Mouse (Mus musculus): ENCODE data around the gene Stra8. TPM values are rescaled to one million over a fixed set of nuclear protein-coding genes. Genes with fewer than 3 reads are reported as not detected.
A peak's percentile ranks its signal among the peaks of the same experiment; 100 is the strongest.

The Stra8 gene
- polyA plus RNA-seq, 1 experiment from 2014 or later: not detected

GRCm38 (mm10) chr6:34907121-34907614 lies 12.8 kb upstream of the Stra8 start:
- Histone ChIP-seq H3K27me3 (ENCODE audit: control insufficient read depth, insufficient read depth, low read depth, low read length) (no peaks in the 10 kb centered on the region), H3K9me3 (replicated peaks; ENCODE audit: control insufficient read depth, low read length) (no peaks in the 10 kb centered on the region), H3K9ac (ENCODE audit: low read depth, low read length) (peak overlapping the region; percentile 62), H3K4me2 (ENCODE audit: low read depth, low read length) (peak overlapping the region; percentile 83), H3K36me3 (ENCODE audit: control insufficient read depth, insufficient read depth) (peaks cover 15% of the 10 kb centered on the region), H3K27ac (ENCODE audit: low read length) (peak overlapping the region; percentile 97), H3K4me3 (ENCODE audit: low read depth, low read length) (peak overlapping the region; percentile 29), H3K4me1 (ENCODE audit: control insufficient read depth, low read depth, low read length) (peaks cover 53% of the 10 kb centered on the region)
- 19% methylated on average over 2 of the region's 2 CpGs for WGBS (ENCODE audit: insufficient replicate concordance)
- ATAC-seq (ENCODE audit: low read depth): peak; percentile 80

- Histone ChIP-seq H3K4me3 (ENCODE audit: low read depth, low read length) (peak overlapping the region; percentile 29), H3K27me3 (ENCODE audit: control insufficient read depth, insufficient read depth, low read depth, low read length) (no peaks in the 10 kb centered on the region), H3K4me1 (ENCODE audit: control insufficient read depth, low read depth, low read length) (peaks cover 55% of the 10 kb centered on the region), H3K27ac (ENCODE audit: low read length) (peak overlapping the region; percentile 97), H3K9ac (ENCODE audit: low read depth, low read length) (peak overlapping the region; percentile 62), H3K36me3 (ENCODE audit: control insufficient read depth, insufficient read depth) (peaks cover 15% of the 10 kb centered on the region), H3K9me3 (replicated peaks; ENCODE audit: control insufficient read depth, low read length) (no peaks in the 10 kb centered on the region), H3K4me2 (ENCODE audit: low read depth, low read length) (peak overlapping the region; percentile 83)
- 66% methylated on average over 18 of the region's 18 CpGs for WGBS (ENCODE audit: insufficient replicate concordance)
- ATAC-seq (ENCODE audit: low read depth): 0 out of 2 replicates have a peak, but pooled peaks have one; percentile 13
Measured at GRCm38 (mm10) chr6:34907696-34908260, 12.2 kb upstream of the Stra8 start.

GRCm38 (mm10) chr6:34909631-34910345 lies 10.2 kb upstream of the Stra8 start:
- Histone ChIP-seq H3K4me1 (ENCODE audit: control insufficient read depth, low read depth, low read length) (peaks cover 53% of the 10 kb centered on the region), H3K27me3 (ENCODE audit: control insufficient read depth, insufficient read depth, low read depth, low read length) (no peaks in the 10 kb centered on the region), H3K4me2 (ENCODE audit: low read depth, low read length) (peak overlapping the region; percentile 83), H3K4me3 (ENCODE audit: low read depth, low read length) (peak overlapping the region; percentile 71), H3K9me3 (replicated peaks; ENCODE audit: control insufficient read depth, low read length) (no peaks in the 10 kb centered on the region), H3K27ac (ENCODE audit: low read length) (peak overlapping the region; percentile 86), H3K9ac (ENCODE audit: low read depth, low read length) (peak overlapping the region; percentile 83), H3K36me3 (ENCODE audit: control insufficient read depth, insufficient read depth) (peaks cover 11% of the 10 kb centered on the region)
- no peak for ATAC-seq (ENCODE audit: low read depth)
- 42% methylated on average over 8 of the region's 8 CpGs for WGBS (ENCODE audit: insufficient replicate concordance)

- peak; percentile 76 for ATAC-seq (ENCODE audit: low read depth)
- H3K9me3 ChIP-seq (replicated peaks; ENCODE audit: control insufficient read depth, low read length): no peaks in the 10 kb centered on the region
- under 1% methylated on average over 64 of the region's 64 CpGs for WGBS (ENCODE audit: insufficient replicate concordance)
- H3K27ac ChIP-seq (ENCODE audit: low read length): peak within 1 kb of the TSS; percentile 86
- peak within 1 kb of the TSS; percentile 83 for H3K9ac ChIP-seq (ENCODE audit: low read depth, low read length)
- H3K36me3 ChIP-seq (ENCODE audit: control insufficient read depth, insufficient read depth): peaks cover 3% of the 10 kb centered on the region; the same call in 1 of the 2 replicates
- peaks cover 53% of the 10 kb centered on the region for H3K4me1 ChIP-seq (ENCODE audit: control insufficient read depth, low read depth, low read length)
- no peaks in the 10 kb centered on the region for H3K27me3 ChIP-seq (ENCODE audit: control insufficient read depth, insufficient read depth, low read depth, low read length)
- H3K4me2 ChIP-seq (ENCODE audit: low read depth, low read length): peak within 1 kb of the TSS; percentile 83
- H3K4me3 ChIP-seq (ENCODE audit: low read depth, low read length): peak within 1 kb of the TSS; percentile 71
Measured at GRCm38 (mm10) chr6:34910371-34911219, 9.4 kb upstream of the Stra8 start, which contains the start of gene Wdr91. Wdr91 (minus strand) TSS chr6:34910876.

GRCm38 (mm10) chr6:34913341-34914040 lies 6.5 kb upstream of the Stra8 start:
- no peaks in the 10 kb centered on the region for H3K9me3 ChIP-seq (replicated peaks; ENCODE audit: control insufficient read depth, low read length)
- ATAC-seq (ENCODE audit: low read depth): no peak
- H3K4me1 ChIP-seq (ENCODE audit: control insufficient read depth, low read depth, low read length): peaks cover 31% of the 10 kb centered on the region
- 74% methylated on average over 13 of the region's 13 CpGs for WGBS (ENCODE audit: insufficient replicate concordance)
- no peaks in the 10 kb centered on the region for H3K27me3 ChIP-seq (ENCODE audit: control insufficient read depth, insufficient read depth, low read depth, low read length)
- no peak overlapping the region for H3K4me2 ChIP-seq (ENCODE audit: low read depth, low read length)
- H3K36me3 ChIP-seq (ENCODE audit: control insufficient read depth, insufficient read depth): no peaks in the 10 kb centered on the region
- no peak overlapping the region for H3K4me3 ChIP-seq (ENCODE audit: low read depth, low read length)
- H3K9ac ChIP-seq (ENCODE audit: low read depth, low read length): no peak overlapping the region
- no peak overlapping the region for H3K27ac ChIP-seq (ENCODE audit: low read length)

- WGBS (ENCODE audit: insufficient replicate concordance): 59% methylated on average over 3 of the region's 3 CpGs
- no peaks in the 10 kb centered on the region for H3K27me3 ChIP-seq (ENCODE audit: control insufficient read depth, insufficient read depth, low read depth, low read length)
Measured at GRCm38 (mm10) chr6:34914462-34914861, 5.5 kb upstream of the Stra8 start.

GRCm38 (mm10) chr6:34919146-34919545 lies 817 bp upstream of the Stra8 start:
- H3K27me3 ChIP-seq (ENCODE audit: control insufficient read depth, insufficient read depth, low read depth, low read length): no peaks in the 10 kb centered on the region
- no peak for ATAC-seq (ENCODE audit: low read depth)
- no peak overlapping the region for H3K27ac ChIP-seq (ENCODE audit: low read length)
- H3K36me3 ChIP-seq (ENCODE audit: control insufficient read depth, insufficient read depth): no peaks in the 10 kb centered on the region
- no peak overlapping the region for H3K4me2 ChIP-seq (ENCODE audit: low read depth, low read length)
- H3K4me3 ChIP-seq (ENCODE audit: low read depth, low read length): no peak overlapping the region
- H3K4me1 ChIP-seq (ENCODE audit: control insufficient read depth, low read depth, low read length): peaks cover 5% of the 10 kb centered on the region
- no peaks in the 10 kb centered on the region for H3K9me3 ChIP-seq (replicated peaks; ENCODE audit: control insufficient read depth, low read length)
- no peak overlapping the region for H3K9ac ChIP-seq (ENCODE audit: low read depth, low read length)
- WGBS (ENCODE audit: insufficient replicate concordance): 72% methylated on average over 7 of the region's 7 CpGs

More at GRCm38 (mm10) chr6:34914462-34914861, 5.5 kb upstream of the Stra8 start:
- Histone ChIP-seq H3K4me2 (ENCODE audit: low read depth, low read length) (no peak overlapping the region), H3K4me3 (ENCODE audit: low read depth, low read length) (no peak overlapping the region), H3K4me1 (ENCODE audit: control insufficient read depth, low read depth, low read length) (peaks cover 23% of the 10 kb centered on the region), H3K9ac (ENCODE audit: low read depth, low read length) (no peak overlapping the region), H3K27ac (ENCODE audit: low read length) (no peak overlapping the region), H3K36me3 (ENCODE audit: control insufficient read depth, insufficient read depth) (no peaks in the 10 kb centered on the region), H3K9me3 (replicated peaks; ENCODE audit: control insufficient read depth, low read length) (no peaks in the 10 kb centered on the region)
- no peak for ATAC-seq (ENCODE audit: low read depth)

GRCm38 (mm10) chr6:34920631-34921030 lies 668 bp downstream of the Stra8 start:
- no peaks in the 10 kb centered on the region for H3K27me3 ChIP-seq (ENCODE audit: control insufficient read depth, insufficient read depth, low read depth, low read length)
- no peaks in the 10 kb centered on the region for H3K36me3 ChIP-seq (ENCODE audit: control insufficient read depth, insufficient read depth)
- peaks cover 3% of the 10 kb centered on the region; the same call in 1 of the 2 replicates for H3K4me1 ChIP-seq (ENCODE audit: control insufficient read depth, low read depth, low read length)
- no peak overlapping the region for H3K27ac ChIP-seq (ENCODE audit: low read length)
- 81% methylated on average over 12 of the region's 12 CpGs for WGBS (ENCODE audit: insufficient replicate concordance)
- H3K9ac ChIP-seq (ENCODE audit: low read depth, low read length): no peak overlapping the region
- ATAC-seq (ENCODE audit: low read depth): no peak
- no peak overlapping the region for H3K4me3 ChIP-seq (ENCODE audit: low read depth, low read length)
- no peak overlapping the region for H3K4me2 ChIP-seq (ENCODE audit: low read depth, low read length)
- no peaks in the 10 kb centered on the region for H3K9me3 ChIP-seq (replicated peaks; ENCODE audit: control insufficient read depth, low read length)
